Mouse (Mus musculus) testis, adult 2 months (tissue): ENCODE measurements around the gene Arhgef3.

Experiments used
- CTCF ChIP-seq: fragments of 200-500 bp; IDR thresholded peaks from 2 replicates; pipeline ENCODE4 v1.5.1; 2012; ENCODE audit warnings: low read depth, mild to moderate bottlenecking, inconsistent platforms, low read length, moderate library complexity; ENCODE audit not compliant: control insufficient read depth, insufficient read depth, insufficient replicate concordance
- POLR2A ChIP-seq: fragments of 200-500 bp; IDR thresholded peaks from 2 replicates; pipeline ENCODE4 v1.6.1; 2012; ENCODE audit warnings: low read depth, mild to moderate bottlenecking, inconsistent platforms, low read length, moderate library complexity; ENCODE audit not compliant: control insufficient read depth

GRCm38 (mm10) chr14:27440921-27441320 is 326.2 kb downstream of the Arhgef3 start:
- TF ChIP-seq CTCF (no peak), POLR2A (no peak)
